Mouse (Mus musculus) fibroblast of lung, adult 2 months (primary cell): ENCODE data around the gene Arhgap27.
"Not testable (repeated sequence)": the region's sequence is repeated elsewhere in the genome, so short reads cannot be mapped to it uniquely, and the experiment has no call there.

Experiments used
- DNase-seq: peaks from one replicate; pipeline ENCODE4 v3.0.0-alpha.2; 2011; ENCODE audit warnings: low read depth

Arhgap27 gene

DNA sequence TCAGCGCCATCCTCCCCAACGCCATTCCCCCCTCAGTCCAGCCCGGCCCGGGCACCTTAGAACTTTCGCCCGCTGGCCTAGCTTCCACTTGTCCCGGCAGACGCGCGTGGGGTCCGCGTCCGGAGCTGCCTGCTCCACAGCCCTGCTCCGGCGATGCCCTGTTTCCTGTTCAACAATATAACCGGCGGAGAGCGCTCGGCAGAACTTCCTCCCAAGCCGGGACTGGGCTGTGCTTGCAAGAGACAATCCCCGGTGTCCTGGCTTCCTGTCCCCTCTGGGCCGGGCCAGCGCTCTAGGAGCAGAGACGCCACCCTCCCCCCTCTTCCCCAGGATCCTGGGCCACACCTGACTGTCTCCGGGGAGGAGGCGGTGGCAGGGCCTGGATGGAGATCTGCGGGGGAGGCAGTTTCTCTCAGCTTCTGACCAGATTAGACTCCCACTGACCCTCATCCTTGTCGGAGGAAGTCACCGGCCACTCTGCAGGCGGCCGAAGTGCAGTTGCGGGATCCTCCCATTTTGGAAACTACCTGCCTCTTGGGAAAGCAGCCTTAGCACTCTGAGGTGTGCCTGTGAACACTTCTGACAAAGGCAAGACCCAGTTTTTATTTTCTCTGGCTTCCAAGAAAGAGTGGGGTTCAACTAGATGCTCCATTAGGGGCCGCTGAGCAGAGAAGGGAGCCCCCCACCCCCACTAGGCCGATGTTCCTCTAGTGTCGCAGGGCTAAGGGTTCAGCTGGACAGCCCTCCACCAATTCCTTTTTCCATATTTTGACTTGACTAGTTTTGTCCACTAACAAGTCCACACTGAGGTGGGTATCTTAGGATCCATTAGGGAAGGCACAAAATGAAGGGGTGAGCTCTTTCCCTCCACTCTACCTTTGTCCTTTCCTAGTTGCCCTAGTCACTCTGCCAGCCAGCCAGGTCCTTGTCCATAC lies at the start of gene Arhgap27:
Gene Arhgap27 (minus strand): TSS at position 479 of the 935 bp plus-strand sequence.
- DNase-seq = no peak

DNA sequence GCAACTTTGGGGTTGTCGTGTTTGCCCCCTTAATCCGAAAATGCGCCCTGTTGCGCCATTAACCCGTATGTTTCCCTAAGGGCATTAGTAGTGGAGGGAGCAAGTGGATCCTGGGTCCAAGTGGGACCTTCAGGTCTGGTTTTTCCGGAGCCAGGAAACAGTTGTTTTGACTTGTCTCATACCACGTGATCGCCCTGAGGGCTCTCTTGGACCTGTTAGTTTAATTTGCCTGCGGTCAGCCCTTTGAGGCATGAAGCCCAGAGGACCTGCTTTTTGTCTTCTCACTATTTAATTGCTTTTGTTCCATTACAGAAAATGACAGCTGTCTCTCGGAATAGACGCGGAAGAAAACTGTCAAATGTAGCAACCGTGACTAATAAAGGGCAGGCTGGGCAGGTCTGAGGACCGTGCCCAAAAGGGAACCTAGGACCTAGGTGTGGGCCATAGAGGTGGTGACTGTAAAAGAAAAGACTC lies 49.5 kb upstream of the Arhgap27 start:
- DNase-seq = no peak

GRCm38 (mm10) chr11:103411981-103412949 lies 48.8 kb upstream of the Arhgap27 start, which contains the start of gene Plekhm1:
TSS of gene Plekhm1 (minus strand) at chr11:103412687.
- DNase-seq = peak; percentile 75

DNA sequence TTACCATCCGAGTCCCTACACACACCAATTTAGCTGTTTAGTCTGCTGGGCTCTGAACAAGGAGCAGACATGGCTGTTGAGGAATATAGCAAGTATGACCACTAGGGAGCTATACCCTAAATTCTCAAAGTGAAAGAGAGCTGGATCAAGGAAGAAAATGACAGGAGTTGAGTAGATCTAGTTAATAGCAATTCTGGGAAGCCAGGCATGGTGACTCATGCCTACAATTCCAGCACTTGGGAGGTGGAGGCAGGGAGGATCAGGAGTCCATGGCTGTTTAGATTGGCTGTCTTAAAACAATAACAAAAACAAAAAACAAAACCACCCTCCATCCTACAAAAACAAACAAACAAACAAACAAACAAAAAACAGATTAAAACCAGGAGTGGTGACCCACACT lies 47.8 kb upstream of the Arhgap27 start:
- no peak for DNase-seq

DNA sequence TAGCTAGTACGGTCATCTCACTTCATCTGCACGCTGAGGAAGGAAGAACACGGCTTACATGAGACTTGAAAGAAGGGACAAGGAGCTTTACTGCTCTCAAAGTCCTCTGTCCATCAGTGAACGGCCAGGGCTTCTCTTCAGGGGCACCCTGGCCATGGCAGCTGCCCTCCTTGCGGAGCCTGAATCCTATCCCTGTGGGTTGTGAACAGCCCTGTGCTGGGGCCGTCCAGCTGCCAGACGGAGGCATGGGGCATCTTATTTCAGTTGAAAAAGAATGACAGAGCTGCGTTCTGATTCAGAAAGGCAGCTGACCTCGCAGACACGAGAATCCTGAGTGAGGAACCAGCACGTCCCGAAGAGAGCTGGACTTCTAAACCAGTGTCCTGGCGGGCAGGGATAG lies 45.4 kb upstream of the Arhgap27 start:
- DNase-seq = no peak

DNA sequence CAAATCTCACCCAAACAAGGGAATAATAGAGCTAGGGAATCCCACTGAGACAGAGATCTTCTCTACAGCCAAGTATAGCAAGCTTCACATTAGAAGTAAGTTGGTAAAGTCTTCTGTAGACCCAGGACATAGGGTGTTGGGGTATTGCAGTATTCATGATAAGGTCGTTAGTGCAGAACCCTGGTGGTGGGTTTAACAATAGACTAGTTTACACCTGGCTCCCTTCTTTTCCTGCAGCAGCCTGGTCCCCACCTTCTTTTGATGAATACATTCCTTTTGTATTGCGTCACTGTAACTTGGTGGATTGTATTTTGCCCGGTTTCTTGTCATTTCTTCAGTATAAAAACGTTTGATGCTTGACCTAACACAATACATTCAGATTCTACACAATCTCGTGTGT lies 43.6 kb upstream of the Arhgap27 start:
- DNase-seq = not testable (repeated sequence)

GRCm38 (mm10) chr11:103406551-103406950 lies 43.1 kb upstream of the Arhgap27 start:
- no peak for DNase-seq

GRCm38 (mm10) chr11:103405814-103406213 lies 42.3 kb upstream of the Arhgap27 start:
- no peak for DNase-seq

DNA sequence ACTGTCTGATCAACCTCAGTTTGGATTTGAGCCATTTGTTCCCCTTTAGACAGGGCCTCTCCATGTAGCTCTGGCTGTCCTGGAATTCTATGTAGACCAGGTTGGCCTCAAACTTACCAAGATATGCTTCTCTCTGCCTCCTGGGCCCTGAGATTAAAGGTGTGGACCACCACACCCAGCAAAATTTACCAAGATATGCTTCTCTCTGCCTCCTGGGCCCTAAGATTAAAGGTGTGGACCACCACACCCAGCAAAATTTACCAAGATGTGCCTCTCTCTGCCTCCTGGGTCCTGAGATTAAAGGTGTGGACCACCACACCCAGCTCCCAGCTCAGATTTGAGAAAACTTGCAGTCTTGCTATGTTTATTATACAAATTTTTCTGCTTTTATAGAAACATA lies 41.1 kb upstream of the Arhgap27 start:
- DNase-seq = no peak

DNA sequence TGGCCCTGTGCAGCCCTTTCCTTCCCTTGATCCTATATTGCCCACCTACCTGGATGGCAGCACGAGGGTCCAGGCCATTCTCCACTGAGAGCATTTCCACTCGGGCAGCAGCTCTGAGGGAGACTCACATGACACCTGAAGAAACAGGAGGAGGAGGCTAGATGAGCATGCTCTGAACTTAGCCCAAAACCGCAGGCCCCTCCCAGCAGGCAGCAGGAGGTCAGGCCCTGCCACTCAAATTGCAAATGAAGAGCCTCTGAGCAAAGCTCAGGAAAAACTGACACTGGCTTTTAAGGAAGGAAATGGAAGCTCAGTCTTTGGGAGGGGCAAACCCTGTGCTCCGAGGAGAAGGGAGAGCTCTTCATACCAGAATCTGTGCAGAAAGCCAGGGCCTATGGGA lies 40.3 kb upstream of the Arhgap27 start:
- DNase-seq = no peak

- DNase-seq = no peak
Observed at GRCm38 (mm10) chr11:103402738-103403137, 39.2 kb upstream of the Arhgap27 start.

- no peak for DNase-seq
Observed at GRCm38 (mm10) chr11:103402198-103402597, 38.7 kb upstream of the Arhgap27 start.

DNA sequence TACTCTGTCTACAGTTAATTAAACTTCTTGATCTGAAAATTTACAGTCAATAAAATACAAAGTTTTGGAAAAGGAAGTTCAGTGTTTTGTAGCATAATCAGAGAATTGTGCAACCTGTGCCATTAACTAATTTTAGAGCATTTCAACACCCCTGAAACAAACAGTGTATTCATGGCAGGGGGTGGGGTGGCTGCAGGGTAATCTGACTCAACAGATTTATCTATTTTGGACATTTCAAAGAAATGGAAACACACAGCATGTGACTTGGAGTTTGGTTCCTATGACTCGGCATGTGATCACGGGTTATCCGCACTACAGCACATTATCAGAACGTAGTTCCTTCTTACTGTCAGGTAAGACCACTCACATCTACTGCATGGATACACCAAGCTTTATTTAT lies 36.5 kb upstream of the Arhgap27 start:
- DNase-seq = peak; percentile 54

DNA sequence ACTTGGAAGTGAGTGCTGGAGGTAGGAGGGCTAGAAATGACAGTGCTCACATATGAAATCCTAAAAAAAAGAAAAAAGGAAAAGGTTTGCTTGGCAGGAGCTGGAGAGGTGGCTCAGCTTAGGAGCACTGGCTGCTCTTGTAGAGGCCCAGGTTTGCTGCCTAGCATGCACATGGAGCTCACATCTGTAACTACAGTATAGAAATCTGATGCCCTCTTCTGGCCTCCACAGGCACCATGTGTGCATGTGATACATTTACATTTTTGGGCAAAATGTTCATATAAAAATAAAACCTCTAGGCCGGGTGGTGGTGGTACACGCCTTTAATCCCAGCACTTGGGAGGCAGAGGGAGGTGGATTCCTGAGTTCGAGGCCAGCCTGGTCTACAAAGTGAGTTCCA lies 35.6 kb upstream of the Arhgap27 start:
- DNase-seq = no peak

DNA sequence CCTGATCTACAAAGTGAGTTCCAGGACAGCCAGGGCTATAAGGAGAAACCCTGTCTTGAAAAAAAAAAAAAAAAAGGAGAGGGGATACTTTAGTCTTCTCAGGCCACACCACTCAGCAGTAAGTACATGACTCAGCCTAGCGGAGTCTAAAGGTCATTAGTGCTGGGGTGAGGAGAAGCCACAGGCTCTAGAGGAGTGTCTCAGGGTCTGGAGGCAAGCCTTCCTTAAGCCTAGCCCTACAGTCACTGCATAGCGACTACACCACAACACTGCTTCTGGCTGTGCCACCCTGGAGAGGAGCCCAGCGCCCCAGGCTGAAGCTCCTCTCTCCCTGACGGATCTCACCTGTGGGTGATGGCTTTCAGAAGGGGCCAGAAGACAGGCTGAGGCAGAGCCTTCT lies 33.2 kb upstream of the Arhgap27 start:
- no peak for DNase-seq

- DNase-seq = no peak
Observed at GRCm38 (mm10) chr11:103396236-103396635, 32.7 kb upstream of the Arhgap27 start.

- no peak for DNase-seq
Observed at GRCm38 (mm10) chr11:103394604-103395003, 31.1 kb upstream of the Arhgap27 start.

DNA sequence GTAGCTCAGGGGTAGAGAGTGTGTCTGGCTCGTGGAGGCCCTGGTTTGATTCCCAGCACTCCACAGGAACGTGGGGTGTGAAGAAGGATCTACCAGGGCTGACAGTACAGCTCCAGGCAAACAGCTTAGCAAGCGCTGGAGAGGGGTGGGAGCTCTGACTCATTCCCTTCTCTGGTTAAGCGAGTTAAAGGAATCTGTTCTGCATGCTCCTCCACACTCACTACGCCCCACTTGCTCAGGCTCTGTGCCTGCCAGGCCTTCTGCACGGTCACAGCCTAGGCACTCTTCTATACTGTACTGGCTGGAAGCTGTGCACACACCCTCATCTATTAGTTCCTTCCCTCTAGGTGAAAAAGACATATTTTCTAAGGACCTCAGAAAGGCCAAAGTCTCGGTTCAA lies 30.5 kb upstream of the Arhgap27 start:
- no peak for DNase-seq

- DNase-seq = no peak
Observed at GRCm38 (mm10) chr11:103387870-103388526, 24.5 kb upstream of the Arhgap27 start.

DNA sequence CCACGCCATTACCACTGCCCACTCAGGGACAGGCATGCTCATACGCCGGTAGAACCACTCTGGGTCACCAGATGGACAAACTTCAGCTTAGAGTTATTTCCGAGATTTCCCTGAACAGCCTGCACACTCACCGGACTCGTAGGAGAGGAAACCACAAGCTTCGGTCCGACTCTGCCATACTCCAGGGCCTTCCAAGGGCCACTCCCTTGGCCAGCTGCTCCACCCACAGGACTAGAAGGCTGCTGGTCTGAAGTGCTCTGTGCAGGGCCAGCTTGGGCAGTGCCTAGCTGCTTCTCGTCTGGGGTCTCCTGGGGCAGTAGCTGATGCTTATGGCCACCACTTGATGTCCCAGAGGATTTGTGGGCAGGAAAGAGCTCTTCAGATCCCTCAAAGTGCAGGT lies 23.3 kb upstream of the Arhgap27 start:
- DNase-seq = no peak

GRCm38 (mm10) chr11:103381956-103382613 lies 18.6 kb upstream of the Arhgap27 start:
- peak; percentile 87 for DNase-seq
